Comparison of ENCODE assay signal across 7 mouse cellular contexts in the genomic region with DNA sequence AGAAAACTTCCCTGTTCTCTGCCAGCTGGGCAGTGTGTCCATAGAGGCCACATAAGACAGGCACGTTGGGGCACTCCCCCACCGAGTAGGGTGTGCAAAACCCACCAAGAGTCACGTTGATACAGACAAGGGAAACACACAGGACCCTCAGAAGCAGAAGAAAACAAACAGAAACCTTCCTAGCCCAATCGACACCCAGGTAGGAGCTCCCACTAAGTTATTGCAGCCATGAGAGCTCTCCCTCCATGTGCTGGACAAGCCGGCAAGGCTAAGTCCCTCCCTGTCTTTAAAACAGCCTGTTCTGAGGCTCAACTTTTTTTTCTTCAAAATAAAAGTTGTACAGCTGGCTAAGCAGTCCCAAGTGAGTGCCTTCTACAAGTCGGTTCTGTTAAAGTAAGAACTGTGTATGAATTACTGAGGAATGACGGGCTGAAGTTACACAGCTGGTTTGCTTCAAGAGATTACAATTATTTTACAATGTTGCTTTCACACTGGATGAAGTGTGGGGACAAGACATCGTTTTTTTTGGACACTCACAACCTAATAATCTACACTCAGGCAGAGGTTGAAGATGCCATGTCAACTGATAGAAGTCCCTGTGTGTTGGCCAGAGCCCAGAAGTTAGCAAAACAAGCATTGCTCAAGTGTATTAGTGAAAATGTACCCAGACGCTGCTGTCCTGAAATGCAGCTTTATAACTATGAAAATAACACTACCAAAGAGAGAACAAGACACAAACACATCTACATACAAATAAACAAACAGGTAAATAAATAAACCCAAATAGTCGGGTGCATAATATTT.
A peak's percentile ranks its signal among the peaks of the same experiment; 100 is the strongest.
DNase-seq lines count a peak whose midpoint lies in the region; ATAC-seq and TF ChIP-seq lines count a peak whose summit lies in the region.

No protein-coding gene starts in this region.

- H3K9ac ChIP-seq in kidney, postnatal 0 days (ENCODE audit: low read depth, low read length), result peak overlapping the region; percentile 46; the same call in 1 of the 2 replicates
- H3K9ac ChIP-seq in midbrain, embryonic 15.5 days, result no peak overlapping the region
- H3K9ac ChIP-seq in hindbrain, embryonic 11.5 days (ENCODE audit: low read depth, low read length), result no peak overlapping the region

- H3K4me1 ChIP-seq in kidney, postnatal 0 days (replicated peaks; ENCODE audit: insufficient read depth, low read length), result 0 out of 2 replicates have a peak, but pooled peaks cover 3% of the 10 kb centered on the region
- H3K4me1 ChIP-seq in midbrain, embryonic 15.5 days, result no peaks in the 10 kb centered on the region
- H3K4me1 ChIP-seq in hindbrain, embryonic 11.5 days (replicated peaks; ENCODE audit: control insufficient read depth, insufficient read depth, low read length), result no peaks in the 10 kb centered on the region

- peak; percentile 10 to 17 for DNase-seq in adrenal gland, postnatal 36 days
- DNase-seq in heart, adult 9 months (ENCODE audit: low spot score in 2 of 2), result peak; percentile 70 to 84
- DNase-seq in kidney, postnatal 0 days (ENCODE audit: low spot score), result peak; percentile 93
- peak; percentile 7 for DNase-seq in mesoderm, embryonic 11.5 days (ENCODE audit: low read depth, low spot score)
- no peak for DNase-seq in hindbrain, embryonic 11.5 days (ENCODE audit: low spot score)
- no peak for DNase-seq in layer of hippocampus, postnatal 25 days (ENCODE audit: extremely low spot score in 1 of 2, low spot score in 1 of 2)

- peak overlapping the region; percentile 38 for H3K27ac ChIP-seq in kidney, postnatal 0 days
- H3K27ac ChIP-seq in midbrain, embryonic 15.5 days, result no peak overlapping the region
- H3K27ac ChIP-seq in hindbrain, embryonic 11.5 days (ENCODE audit: low read depth, low read length), result no peak overlapping the region

- peak overlapping the region; percentile 36 for H3K4me3 ChIP-seq in kidney, postnatal 0 days (replicated peaks; ENCODE audit: low read depth, low read length)
- no peak overlapping the region for H3K4me3 ChIP-seq in midbrain, embryonic 15.5 days
- no peak overlapping the region for H3K4me3 ChIP-seq in hindbrain, embryonic 11.5 days (ENCODE audit: low read depth, low read length)

- peak overlapping the region; percentile 52 for H3K4me2 ChIP-seq in kidney, postnatal 0 days (ENCODE audit: low read length)
- no peak overlapping the region for H3K4me2 ChIP-seq in midbrain, embryonic 15.5 days
- no peak overlapping the region for H3K4me2 ChIP-seq in hindbrain, embryonic 11.5 days (replicated peaks; ENCODE audit: low read depth, low read length)

- ATAC-seq in kidney, postnatal 0 days (replicated peaks; ENCODE audit: low FRiP score, low read depth), result peak; percentile 80
- ATAC-seq in midbrain, embryonic 15.5 days (replicated peaks), result no peak
- ATAC-seq in hindbrain, embryonic 11.5 days (ENCODE audit: low FRiP score), result no peak

- H3K9me3 ChIP-seq in kidney, postnatal 0 days (replicated peaks; ENCODE audit: low read length), result no peaks in the 10 kb centered on the region
- no peaks in the 10 kb centered on the region for H3K9me3 ChIP-seq in midbrain, embryonic 15.5 days
- no peaks in the 10 kb centered on the region for H3K9me3 ChIP-seq in hindbrain, embryonic 11.5 days (ENCODE audit: control insufficient read depth, low read length)

- no peaks in the 10 kb centered on the region for H3K36me3 ChIP-seq in kidney, postnatal 0 days (ENCODE audit: insufficient read depth, low read length)
- H3K36me3 ChIP-seq in midbrain, embryonic 15.5 days (replicated peaks), result no peaks in the 10 kb centered on the region
- H3K36me3 ChIP-seq in hindbrain, embryonic 11.5 days (ENCODE audit: control insufficient read depth, insufficient read depth, low read length), result no peaks in the 10 kb centered on the region

- H3K27me3 ChIP-seq in kidney, postnatal 0 days (ENCODE audit: insufficient read depth, low read length), result no peaks in the 10 kb centered on the region
- no peaks in the 10 kb centered on the region for H3K27me3 ChIP-seq in midbrain, embryonic 15.5 days (replicated peaks)
- no peaks in the 10 kb centered on the region for H3K27me3 ChIP-seq in hindbrain, embryonic 11.5 days (ENCODE audit: control insufficient read depth, insufficient read depth, low read length)

- 23% methylated on average over 10 of the region's 10 CpGs for WGBS in kidney, postnatal 0 days
- WGBS in midbrain, embryonic 15.5 days, result 70% methylated on average over 10 of the region's 10 CpGs
- WGBS in hindbrain, embryonic 11.5 days, result 67% methylated on average over 10 of the region's 10 CpGs

- TF ChIP-seq CTCF in kidney, postnatal 0 days (IDR thresholded peaks at IDR 0.05; ENCODE audit: low read depth), result no peak

Comparison
In these comparisons a context has a peak if more than half of its experiments do, and no peak if none do; other contexts are left out.
1. DNase-seq: peak in adrenal gland, postnatal 36 days (2 of 2), heart, adult 9 months (2 of 2), kidney, postnatal 0 days (single experiment) and mesoderm, embryonic 11.5 days (single experiment); none in hindbrain, embryonic 11.5 days (single experiment) and layer of hippocampus, postnatal 25 days (0 of 2).